Mouse (Mus musculus) midbrain, embryonic 12.5 days (tissue): ENCODE measurements around the gene Gm20388. TPM values are rescaled to one million over a fixed set of nuclear protein-coding genes. Genes with fewer than 3 reads are reported as not detected.
A peak's percentile ranks its signal among the peaks of the same experiment; 100 is the strongest.
"Not testable (repeated sequence)": the region's sequence is repeated elsewhere in the genome, so short reads cannot be mapped to it uniquely, and the experiment has no call there.

Experiments
- ATAC-seq: fragments of 200-750 bp; cut with Nextera tagmentation; 2 replicates; pipeline ENCODE4 v1.8.0; 2017; ENCODE audit warnings: low read depth, moderate TSS enrichment, moderate library complexity; ENCODE audit not compliant: low FRiP score
- H3K27ac ChIP-seq: fragments of 300-500 bp; sonication (generic); replicated peaks from 2 replicates; pipeline ENCODE4 v1.5.1; 2016; ENCODE audit warnings: mild to moderate bottlenecking
- H3K27me3 ChIP-seq: fragments of 300-500 bp; sonication (generic); 2 replicates; pipeline ENCODE4 v1.6.1; 2016; ENCODE audit warnings: mild to moderate bottlenecking
- H3K36me3 ChIP-seq: fragments of 300-500 bp; sonication (generic); 2 replicates; pipeline ENCODE4 v1.6.1; 2016
- H3K4me1 ChIP-seq: fragments of 300-500 bp; sonication (generic); 2 replicates; pipeline ENCODE4 v1.6.1; 2016
- H3K4me2 ChIP-seq: fragments of 300-500 bp; sonication (generic); replicated peaks from 2 replicates; pipeline ENCODE4 v1.6.1; 2016; ENCODE audit warnings: mild to moderate bottlenecking, moderate library complexity
- H3K4me3 ChIP-seq: fragments of 300-500 bp; sonication (generic); 2 replicates; pipeline ENCODE4 v1.5.1; 2016; ENCODE audit warnings: mild to moderate bottlenecking
- H3K9ac ChIP-seq: fragments of 300-500 bp; sonication (generic); replicated peaks from 2 replicates; pipeline ENCODE4 v1.6.1; 2016; ENCODE audit warnings: mild to moderate bottlenecking, moderate library complexity
- H3K9me3 ChIP-seq: fragments of 300-500 bp; sonication (generic); 2 replicates; pipeline ENCODE4 v1.6.1; 2016; ENCODE audit warnings: mild to moderate bottlenecking
- WGBS: fragments of 180-500 bp; shearing (Covaris S2); methylation state at CpG from one replicate; pipeline ENCODE4 v1.1.7; 2016; 5-methylcytosine and 5-hydroxymethylcytosine counted together
- polyA plus RNA-seq: library from polyadenylated mRNA; unstranded; fragments of >200 nt; fragmentation: Nextera tagmentation; extraction: Ambion mirVana; gene quantifications from 2 replicates; pipeline ENCODE4 v1.2.1, GENCODE M21; 2016

Gm20388 gene
- polyA plus RNA-seq, 1 experiment from 2014 or later: not detected

GRCm38 (mm10) chr8:120706193-120706592 is 795.6 kb downstream of the Gm20388 start:
- 81% methylated on average over 3 of the region's 3 CpGs for WGBS
- H3K4me1 ChIP-seq: no peaks in the 10 kb centered on the region

DNA sequence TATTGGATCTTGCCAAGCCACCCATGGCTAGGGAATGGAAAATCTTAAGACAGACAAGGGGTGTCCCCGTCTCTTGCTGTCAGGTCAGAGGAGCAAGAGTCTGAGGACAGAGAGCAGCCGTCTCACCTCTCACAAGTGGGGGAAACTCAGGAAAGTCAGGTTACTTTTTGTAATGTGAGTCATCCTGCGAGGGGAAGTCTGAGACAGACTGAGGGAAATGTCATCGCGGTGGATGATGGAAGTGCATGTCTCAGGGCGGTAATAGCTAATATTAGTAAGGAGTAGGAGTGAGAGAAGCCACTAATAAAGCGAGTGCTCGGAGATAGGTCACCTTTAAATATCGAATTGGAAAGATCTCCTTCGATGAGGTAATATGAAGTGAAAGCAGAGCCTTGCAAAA is 798.5 kb downstream of the Gm20388 start:
- no peak overlapping the region for H3K9ac ChIP-seq
- no peaks in the 10 kb centered on the region for H3K4me1 ChIP-seq
- H3K4me2 ChIP-seq: no peak overlapping the region
- no peaks in the 10 kb centered on the region for H3K36me3 ChIP-seq
- 91% methylated on average over 10 of the region's 10 CpGs for WGBS
- no peak overlapping the region for H3K27ac ChIP-seq
- H3K9me3 ChIP-seq: no peaks in the 10 kb centered on the region
- no peak for ATAC-seq
- 0 out of 2 replicates have a peak, but pooled peaks cover under 1% of the 10 kb centered on the region for H3K27me3 ChIP-seq
- H3K4me3 ChIP-seq: no peak overlapping the region

More at GRCm38 (mm10) chr8:120706193-120706592, 795.6 kb downstream of the Gm20388 start:
- ATAC-seq: no peak
- H3K9me3 ChIP-seq: no peaks in the 10 kb centered on the region
- H3K27me3 ChIP-seq: peaks cover 3% of the 10 kb centered on the region; the same call in 1 of the 2 replicates
- no peak overlapping the region for H3K4me2 ChIP-seq
- no peaks in the 10 kb centered on the region for H3K36me3 ChIP-seq
- H3K9ac ChIP-seq: no peak overlapping the region
- no peak overlapping the region for H3K4me3 ChIP-seq
- no peak overlapping the region for H3K27ac ChIP-seq

DNA sequence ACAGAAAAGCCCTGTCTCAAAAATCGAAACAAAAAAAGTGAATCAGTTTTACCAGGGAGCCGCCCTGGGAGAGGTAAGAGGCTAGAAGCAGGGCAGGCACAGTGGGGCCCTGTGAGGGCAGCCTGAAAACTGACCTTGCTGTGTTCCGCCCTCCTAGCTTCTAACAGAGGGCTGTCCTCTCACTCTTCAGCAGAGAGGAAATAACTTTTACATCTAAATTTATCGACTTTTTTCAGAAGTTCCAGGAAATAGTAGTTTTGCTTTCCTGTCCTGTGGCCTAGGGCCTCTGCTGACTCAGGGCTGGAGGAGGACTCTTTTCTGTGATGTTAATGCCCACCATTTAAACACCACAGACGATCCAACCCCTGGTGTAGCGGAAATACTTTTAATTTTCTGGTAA is 804.6 kb downstream of the Gm20388 start:
- 85% methylated on average over 6 of the region's 6 CpGs for WGBS
- Histone ChIP-seq H3K27ac (no peak overlapping the region), H3K4me3 (no peak overlapping the region), H3K36me3 (no peaks in the 10 kb centered on the region), H3K4me1 (no peaks in the 10 kb centered on the region), H3K9ac (no peak overlapping the region), H3K9me3 (no peaks in the 10 kb centered on the region), H3K4me2 (no peak overlapping the region), H3K27me3 (no peaks in the 10 kb centered on the region)
- ATAC-seq: no peak

- Histone ChIP-seq H3K27me3 (no peaks in the 10 kb centered on the region), H3K9ac (no peak overlapping the region), H3K4me3 (no peak overlapping the region), H3K4me2 (no peak overlapping the region), H3K4me1 (no peaks in the 10 kb centered on the region), H3K36me3 (no peaks in the 10 kb centered on the region), H3K9me3 (no peaks in the 10 kb centered on the region), H3K27ac (no peak overlapping the region)
- WGBS: 80% methylated on average over 15 of the region's 15 CpGs
- no peak for ATAC-seq
Measured at GRCm38 (mm10) chr8:120715996-120716680, 805.5 kb downstream of the Gm20388 start.

DNA sequence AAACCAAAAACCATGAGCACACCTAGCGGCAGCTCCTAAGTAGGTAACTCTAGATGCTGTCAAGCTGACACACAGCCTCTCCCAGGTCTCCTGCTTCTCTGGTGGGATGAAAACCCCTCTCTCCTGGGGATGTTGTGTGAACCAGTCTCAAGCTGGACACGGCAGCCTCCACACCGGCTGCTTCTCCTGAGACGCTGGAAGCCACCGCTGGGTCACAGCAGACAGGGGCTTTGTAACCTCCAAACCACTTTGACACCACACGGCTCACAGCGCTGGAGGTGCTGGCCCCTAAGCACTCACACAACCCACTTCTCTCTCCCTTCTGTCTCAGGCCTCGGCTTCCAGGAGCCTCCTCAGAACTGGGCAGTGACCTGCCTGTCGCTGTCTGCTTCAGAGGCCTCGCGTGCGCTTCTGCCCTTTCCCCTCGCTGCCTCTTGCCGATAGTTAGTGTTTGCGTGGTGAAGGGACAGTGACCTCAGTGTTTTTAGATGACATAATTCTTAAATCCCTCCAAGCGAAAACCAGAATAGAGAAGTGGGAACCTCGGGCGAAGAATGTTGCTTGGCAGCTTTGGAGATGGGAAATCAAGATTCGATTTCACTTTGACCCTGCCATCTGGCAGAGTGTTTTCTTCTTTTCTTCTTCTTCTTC is 809.1 kb downstream of the Gm20388 start:
- H3K9ac ChIP-seq: no peak overlapping the region
- no peaks in the 10 kb centered on the region for H3K9me3 ChIP-seq
- H3K4me3 ChIP-seq: no peak overlapping the region
- H3K36me3 ChIP-seq: no peaks in the 10 kb centered on the region
- WGBS: 76% methylated on average over 19 of the region's 19 CpGs
- H3K4me1 ChIP-seq: no peaks in the 10 kb centered on the region
- H3K27me3 ChIP-seq: no peaks in the 10 kb centered on the region
- no peak overlapping the region for H3K4me2 ChIP-seq
- no peak for ATAC-seq
- H3K27ac ChIP-seq: no peak overlapping the region

- H3K4me2 ChIP-seq: no peak overlapping the region
- WGBS: 67% methylated on average over 6 of the region's 6 CpGs
Measured at GRCm38 (mm10) chr8:120723025-120723424, 812.4 kb downstream of the Gm20388 start.

GRCm38 (mm10) chr8:120724096-120724495 is 813.5 kb downstream of the Gm20388 start:
- WGBS: 89% methylated on average over 4 of the region's 4 CpGs
- H3K4me2 ChIP-seq, ATAC-seq, H3K4me1 ChIP-seq, H3K9ac ChIP-seq, H3K27ac ChIP-seq, H3K9me3 ChIP-seq, H3K27me3 ChIP-seq, H3K36me3 ChIP-seq, H3K4me3 ChIP-seq: not testable (repeated sequence)

More at GRCm38 (mm10) chr8:120723025-120723424, 812.4 kb downstream of the Gm20388 start:
- Histone ChIP-seq H3K4me3 (no peak overlapping the region), H3K4me1 (no peaks in the 10 kb centered on the region), H3K9me3 (no peaks in the 10 kb centered on the region), H3K36me3 (no peaks in the 10 kb centered on the region), H3K27ac (no peak overlapping the region), H3K27me3 (no peaks in the 10 kb centered on the region), H3K9ac (no peak overlapping the region)
- ATAC-seq: no peak

DNA sequence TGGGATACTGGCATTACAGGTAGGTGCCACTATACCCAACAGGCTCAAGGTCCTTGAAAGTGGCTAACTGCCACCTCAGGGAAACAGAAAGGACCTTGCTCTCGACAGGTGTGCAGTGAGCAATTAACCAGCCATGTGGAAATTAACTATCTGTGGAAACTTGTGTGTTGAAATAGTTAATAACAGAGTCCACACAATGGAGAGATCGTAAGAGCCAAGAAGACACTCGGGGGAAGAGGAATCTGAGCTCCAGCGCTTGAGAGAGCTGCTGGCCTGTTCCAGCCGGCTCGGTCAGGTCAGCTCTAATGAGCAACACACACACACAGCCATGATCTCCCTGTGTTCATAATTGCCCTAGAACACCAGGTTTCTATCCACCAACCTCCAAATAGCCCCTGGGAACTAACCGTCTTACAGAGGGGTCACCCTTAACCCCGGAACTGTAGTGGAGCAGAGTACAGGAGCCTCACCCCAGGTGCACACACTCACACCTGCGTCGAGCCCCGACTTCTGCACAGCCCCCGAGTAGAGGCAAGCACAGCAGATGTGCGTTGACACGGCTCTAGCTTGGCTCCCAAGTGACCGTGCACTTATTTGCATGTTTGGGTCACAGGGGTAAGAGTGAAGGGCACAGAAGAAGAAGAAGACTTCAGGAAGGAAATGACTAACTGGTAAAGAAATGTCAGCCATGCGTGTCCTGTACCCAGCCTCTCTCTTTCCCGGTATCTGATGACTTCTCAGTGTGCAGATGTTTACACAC is 814.4 kb downstream of the Gm20388 start:
- H3K9me3 ChIP-seq: no peaks in the 10 kb centered on the region
- WGBS: 84% methylated on average over 17 of the region's 17 CpGs

DNA sequence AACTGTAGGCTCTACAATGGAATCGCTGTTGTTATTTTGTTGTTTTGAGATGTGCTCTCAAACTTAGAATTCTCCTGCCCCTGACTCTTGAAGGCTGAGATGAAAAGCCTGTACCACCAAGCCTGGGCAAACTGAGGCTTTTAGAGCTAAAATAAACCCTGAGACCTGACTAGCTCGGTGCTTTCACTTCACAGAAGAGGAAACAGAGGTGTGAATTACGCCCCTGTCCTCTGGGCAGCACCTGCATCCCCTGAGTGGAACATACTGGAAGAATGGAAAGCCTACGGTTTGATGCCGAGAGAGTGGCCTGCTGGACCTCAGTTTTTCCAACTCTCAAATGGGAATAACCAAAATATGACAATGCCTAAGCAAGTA is 814.9 kb downstream of the Gm20388 start:
- Histone ChIP-seq H3K36me3 (no peaks in the 10 kb centered on the region), H3K4me1 (no peaks in the 10 kb centered on the region), H3K4me2 (no peak overlapping the region), H3K27me3 (no peaks in the 10 kb centered on the region), H3K4me3 (no peak overlapping the region), H3K9me3 (no peaks in the 10 kb centered on the region), H3K27ac (no peak overlapping the region), H3K9ac (no peak overlapping the region)
- 83% methylated on average over 5 of the region's 5 CpGs for WGBS
- ATAC-seq: no peak

More for the DNA sequence above, 814.4 kb downstream of the Gm20388 start:
- no peak overlapping the region for H3K27ac ChIP-seq
- H3K4me3 ChIP-seq: no peak overlapping the region
- H3K4me2 ChIP-seq: no peak overlapping the region
- no peak for ATAC-seq
- H3K36me3 ChIP-seq: no peaks in the 10 kb centered on the region
- no peaks in the 10 kb centered on the region for H3K4me1 ChIP-seq
- H3K9ac ChIP-seq: no peak overlapping the region
- H3K27me3 ChIP-seq: no peaks in the 10 kb centered on the region

- Histone ChIP-seq H3K4me3 (no peak overlapping the region), H3K9me3 (no peaks in the 10 kb centered on the region), H3K36me3 (no peaks in the 10 kb centered on the region), H3K27me3 (no peaks in the 10 kb centered on the region), H3K4me1 (no peaks in the 10 kb centered on the region), H3K27ac (no peak overlapping the region), H3K9ac (no peak overlapping the region), H3K4me2 (no peak overlapping the region)
- 74% methylated on average over 5 of the region's 5 CpGs for WGBS
- ATAC-seq: no peak
Measured at GRCm38 (mm10) chr8:120726051-120726450, 815.4 kb downstream of the Gm20388 start.

- WGBS: 81% methylated on average over 9 of the region's 9 CpGs
- Histone ChIP-seq H3K36me3 (no peaks in the 10 kb centered on the region), H3K4me1 (peaks cover 10% of the 10 kb centered on the region), H3K4me2 (no peak overlapping the region), H3K9me3 (no peaks in the 10 kb centered on the region), H3K27me3 (peaks cover 9% of the 10 kb centered on the region), H3K9ac (no peak overlapping the region), H3K4me3 (no peak overlapping the region), H3K27ac (no peak overlapping the region)
- ATAC-seq: no peak
Measured at GRCm38 (mm10) chr8:120728488-120729160, 818.0 kb downstream of the Gm20388 start.

DNA sequence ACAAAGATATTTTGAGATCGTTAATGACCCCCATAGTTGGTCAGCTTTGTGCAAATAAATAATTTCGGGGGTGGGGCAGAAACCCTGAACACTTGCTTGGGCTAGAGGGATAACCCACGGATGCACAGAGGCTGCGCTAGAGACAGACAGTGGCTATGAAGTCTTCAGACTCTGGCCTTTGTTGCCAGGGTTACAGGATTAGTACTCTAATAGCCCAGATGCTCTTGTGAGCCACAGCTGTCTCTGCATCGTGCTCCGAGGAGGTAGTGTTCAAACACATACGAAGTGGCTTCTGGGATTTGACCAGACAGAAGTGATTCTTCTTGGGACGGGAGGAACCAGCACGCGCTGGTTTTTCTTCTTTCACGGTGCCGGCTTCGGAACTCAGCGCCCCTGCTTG is 820.9 kb downstream of the Gm20388 start:
- peak overlapping the region; percentile 37 for H3K4me2 ChIP-seq
- no peak overlapping the region for H3K27ac ChIP-seq
- no peaks in the 10 kb centered on the region for H3K36me3 ChIP-seq
- no peak overlapping the region for H3K4me3 ChIP-seq
- H3K9me3 ChIP-seq: no peaks in the 10 kb centered on the region
- H3K27me3 ChIP-seq: peaks cover 36% of the 10 kb centered on the region
- peaks cover 15% of the 10 kb centered on the region for H3K4me1 ChIP-seq
- ATAC-seq: peak; percentile 60
- WGBS: 20% methylated on average over 14 of the region's 14 CpGs
- no peak overlapping the region for H3K9ac ChIP-seq
